Mouse (Mus musculus) forebrain, embryonic 13.5 days (tissue): ENCODE data around the gene 1190005I06Rik. TPM values are rescaled to one million over a fixed set of nuclear protein-coding genes. Genes with fewer than 3 reads are reported as not detected.

Experiments used
- ATAC-seq: fragments of 200-750 bp; cut with Nextera tagmentation; 2 replicates; pipeline ENCODE4 v1.8.0; 2017
- H3K27ac ChIP-seq: fragments of 300-500 bp; sonication (generic); 2 replicates; pipeline ENCODE4 v1.5.1; 2015; ENCODE audit warnings: inconsistent platforms, mild to moderate bottlenecking, moderate library complexity
- H3K27me3 ChIP-seq: fragments of 300-500 bp; sonication (generic); 2 replicates; pipeline ENCODE4 v1.6.1; 2015; ENCODE audit warnings: mild to moderate bottlenecking, inconsistent platforms
- H3K36me3 ChIP-seq: fragments of 300-500 bp; sonication (generic); 2 replicates; pipeline ENCODE4 v1.6.1; 2015; ENCODE audit warnings: mild to moderate bottlenecking, inconsistent platforms; ENCODE audit not compliant: poor library complexity, severe bottlenecking
- H3K4me1 ChIP-seq: fragments of 300-500 bp; sonication (generic); 2 replicates; pipeline ENCODE4 v1.6.1; 2015; ENCODE audit warnings: inconsistent platforms
- H3K4me2 ChIP-seq: fragments of 300-500 bp; sonication (generic); 2 replicates; pipeline ENCODE4 v1.6.1; 2015; ENCODE audit warnings: inconsistent platforms, mild to moderate bottlenecking, moderate library complexity
- H3K4me3 ChIP-seq: fragments of 300-500 bp; sonication (generic); 2 replicates; pipeline ENCODE4 v1.5.1; 2015; ENCODE audit warnings: mild to moderate bottlenecking, inconsistent platforms
- H3K9ac ChIP-seq: fragments of 300-500 bp; sonication (generic); 2 replicates; pipeline ENCODE4 v1.6.1; 2015; ENCODE audit warnings: mild to moderate bottlenecking, inconsistent platforms
- H3K9me3 ChIP-seq: fragments of 300-500 bp; sonication (generic); replicated peaks from 2 replicates; pipeline ENCODE4 v1.6.1; 2016; ENCODE audit warnings: inconsistent platforms
- WGBS: fragments of 180-500 bp; shearing (Covaris S2); methylation state at CpG from one replicate; pipeline ENCODE4 v1.1.7; 2015; 5-methylcytosine and 5-hydroxymethylcytosine counted together
- polyA plus RNA-seq: library from polyadenylated mRNA; unstranded; fragments of >200 nt; fragmentation: Nextera tagmentation; extraction: Ambion mirVana; gene quantifications from 2 replicates; pipeline ENCODE4 v1.2.1, GENCODE M21; 2015

Gene 1190005I06Rik
- polyA plus RNA-seq, 1 experiment from 2014 or later, result 3.7 TPM

DNA sequence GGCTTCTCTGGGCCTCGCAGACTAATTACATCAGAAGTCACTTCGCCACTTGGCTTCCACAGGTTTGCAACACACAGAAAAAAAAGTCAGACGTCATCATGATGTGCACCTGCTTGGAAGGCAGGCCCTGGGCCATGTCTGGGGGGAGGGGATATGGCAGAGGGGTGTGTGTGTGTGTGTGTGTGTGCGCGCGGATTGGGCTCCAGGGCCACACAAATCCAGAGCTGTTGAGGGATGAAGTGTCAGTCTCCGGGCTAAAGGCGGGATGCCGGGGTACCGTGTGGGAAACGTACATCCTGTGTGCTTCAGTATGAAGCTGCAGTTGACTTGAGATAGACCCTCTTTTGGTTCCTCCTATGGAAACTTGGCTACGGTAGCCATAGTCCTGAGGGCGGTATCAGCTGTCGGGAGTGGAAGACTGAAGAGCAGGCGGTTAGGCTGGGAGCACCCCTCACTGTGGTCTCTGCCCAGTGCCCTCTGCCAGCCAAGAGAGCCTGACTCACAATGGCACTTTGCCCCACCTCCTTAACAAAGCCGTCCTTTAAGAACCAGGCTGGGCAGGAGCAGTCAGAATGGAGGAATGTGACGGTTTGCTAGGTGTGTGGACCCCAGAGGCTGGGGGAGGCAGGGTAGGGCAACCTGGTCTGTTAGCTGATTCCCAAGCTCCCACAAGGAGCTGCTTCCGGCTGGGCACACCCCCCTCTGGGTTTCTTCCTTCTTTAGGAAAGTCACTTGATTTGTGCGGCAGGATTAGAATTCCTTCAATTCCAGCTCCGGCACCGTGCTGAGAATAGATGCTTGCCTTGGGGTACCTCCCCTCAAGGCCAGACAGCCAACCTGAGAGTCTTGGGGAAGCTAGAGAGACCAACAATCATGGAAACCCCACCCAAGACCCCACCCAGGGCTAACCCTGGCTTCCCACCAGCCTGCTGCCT, 15.7 kb downstream of the 1190005I06Rik start:
- Histone ChIP-seq H3K36me3 (no peaks in the 10 kb centered on the region), H3K9ac (no peak overlapping the region), H3K9me3 (no peaks in the 10 kb centered on the region), H3K4me2 (no peak overlapping the region), H3K27ac (no peak overlapping the region), H3K27me3 (peaks cover 56% of the 10 kb centered on the region), H3K4me3 (no peak overlapping the region), H3K4me1 (peaks cover 14% of the 10 kb centered on the region)
- WGBS, result 74% methylated on average over 21 of the region's 21 CpGs
- no peak for ATAC-seq

DNA sequence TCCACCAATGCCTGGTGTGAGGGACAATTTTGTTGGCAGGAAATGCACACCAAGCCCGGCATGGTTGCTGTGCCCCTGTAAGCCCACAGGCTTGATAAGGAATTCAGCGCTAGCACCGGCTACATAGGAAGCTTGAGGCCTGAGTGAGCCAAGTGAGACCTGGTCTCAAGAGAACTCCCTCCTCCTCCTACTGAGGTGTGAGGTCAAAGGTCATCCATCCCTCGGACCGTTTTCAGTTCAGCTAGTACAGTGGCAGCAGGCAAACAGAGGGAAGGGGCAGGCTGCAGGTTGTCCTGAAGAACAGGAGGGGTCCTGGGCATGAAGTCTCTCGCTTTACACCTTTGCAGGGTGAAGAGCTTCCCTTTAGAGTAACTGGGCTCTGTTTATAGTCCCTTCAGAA, 16.6 kb downstream of the 1190005I06Rik start:
- no peaks in the 10 kb centered on the region for H3K36me3 ChIP-seq
- WGBS, result 60% methylated on average over 6 of the region's 6 CpGs
- H3K4me1 ChIP-seq, result peaks cover 14% of the 10 kb centered on the region
- no peak overlapping the region for H3K4me3 ChIP-seq
- no peak overlapping the region for H3K27ac ChIP-seq
- H3K9me3 ChIP-seq, result no peaks in the 10 kb centered on the region
- no peak overlapping the region for H3K4me2 ChIP-seq
- no peak overlapping the region for H3K9ac ChIP-seq
- no peak for ATAC-seq
- peaks cover 48% of the 10 kb centered on the region for H3K27me3 ChIP-seq

DNA sequence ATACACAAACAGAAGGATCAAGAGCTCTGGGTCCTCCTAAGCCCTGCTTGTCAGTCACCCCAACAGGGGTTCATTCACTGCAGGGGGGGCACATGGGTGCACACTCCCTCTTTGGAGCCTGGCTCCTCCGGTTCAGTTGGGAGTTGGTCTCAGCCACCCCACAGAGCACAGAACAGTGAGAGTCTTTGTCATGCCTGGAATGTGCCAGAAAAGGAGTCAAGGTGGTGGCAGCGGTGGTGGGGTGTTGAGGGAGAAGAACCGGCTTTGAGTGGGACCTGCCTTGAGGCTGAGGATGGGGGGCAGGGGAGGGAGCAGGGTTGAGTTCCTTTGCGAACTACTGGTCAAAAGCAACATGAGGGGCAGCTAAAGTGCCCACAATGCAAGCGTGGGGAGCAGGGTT, 17.4 kb downstream of the 1190005I06Rik start:
- H3K9me3 ChIP-seq, result no peaks in the 10 kb centered on the region
- no peak for ATAC-seq
- H3K4me1 ChIP-seq, result peaks cover 14% of the 10 kb centered on the region
- peaks cover 40% of the 10 kb centered on the region for H3K27me3 ChIP-seq
- no peak overlapping the region for H3K4me2 ChIP-seq
- H3K36me3 ChIP-seq, result no peaks in the 10 kb centered on the region
- 45% methylated on average over 5 of the region's 5 CpGs for WGBS
- no peak overlapping the region for H3K4me3 ChIP-seq
- H3K27ac ChIP-seq, result no peak overlapping the region
- H3K9ac ChIP-seq, result no peak overlapping the region

DNA sequence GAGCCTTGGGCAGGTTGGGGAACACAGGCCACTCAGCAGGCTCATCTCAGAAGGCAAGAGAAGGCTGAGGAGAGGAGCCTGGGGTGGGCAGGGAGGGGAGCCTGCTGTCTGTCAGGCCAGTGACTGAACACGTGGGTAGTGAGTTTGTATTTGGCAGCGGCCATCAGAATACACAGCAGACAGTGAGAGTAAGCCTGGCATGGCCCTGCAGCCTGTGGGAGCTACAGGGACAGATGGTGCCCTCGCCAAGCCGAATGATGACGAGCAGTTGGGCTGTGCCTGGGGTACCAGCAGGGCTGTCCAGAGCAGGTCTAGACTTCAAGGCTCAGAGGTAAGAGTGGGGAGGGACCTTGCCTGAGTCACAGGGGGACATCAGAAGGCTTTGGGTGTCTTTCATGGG, 20.1 kb downstream of the 1190005I06Rik start:
- no peaks in the 10 kb centered on the region for H3K9me3 ChIP-seq
- H3K27me3 ChIP-seq, result peaks cover 13% of the 10 kb centered on the region
- no peak overlapping the region for H3K4me2 ChIP-seq
- no peaks in the 10 kb centered on the region for H3K36me3 ChIP-seq
- H3K4me3 ChIP-seq, result no peak overlapping the region
- H3K27ac ChIP-seq, result no peak overlapping the region
- 75% methylated on average over 5 of the region's 5 CpGs for WGBS
- H3K9ac ChIP-seq, result no peak overlapping the region
- ATAC-seq, result peak; percentile 43; the same call in 1 of the 2 replicates
- H3K4me1 ChIP-seq, result no peaks in the 10 kb centered on the region

DNA sequence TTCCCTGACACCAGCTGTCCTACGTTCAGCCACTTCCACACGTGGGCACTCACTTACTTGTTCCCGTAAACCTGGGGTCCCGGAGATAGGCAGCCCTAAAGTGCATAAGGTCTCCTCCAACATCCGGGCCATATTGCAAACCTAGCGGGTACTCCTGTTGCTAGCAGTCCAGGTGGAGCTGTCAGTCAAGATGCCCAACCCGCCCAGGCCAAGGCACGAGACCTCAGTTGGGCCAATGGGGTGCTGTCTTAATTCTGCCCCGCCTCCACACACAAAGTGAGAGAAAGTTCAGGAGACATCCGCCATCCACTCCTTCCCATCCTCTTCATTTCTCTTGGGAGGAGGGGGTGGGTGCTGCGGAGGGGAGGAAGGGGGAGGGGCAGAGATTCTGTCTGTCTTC, 21.0 kb downstream of the 1190005I06Rik start:
- ATAC-seq, result no peak
- no peaks in the 10 kb centered on the region for H3K9me3 ChIP-seq
- WGBS, result 67% methylated on average over 11 of the region's 11 CpGs
- H3K27ac ChIP-seq, result no peak overlapping the region
- no peaks in the 10 kb centered on the region for H3K36me3 ChIP-seq
- no peak overlapping the region for H3K4me3 ChIP-seq
- no peak overlapping the region for H3K9ac ChIP-seq
- H3K4me2 ChIP-seq, result no peak overlapping the region
- H3K4me1 ChIP-seq, result peaks cover 5% of the 10 kb centered on the region; the same call in 1 of the 2 replicates
- H3K27me3 ChIP-seq, result peaks cover 7% of the 10 kb centered on the region; the same call in 1 of the 2 replicates

DNA sequence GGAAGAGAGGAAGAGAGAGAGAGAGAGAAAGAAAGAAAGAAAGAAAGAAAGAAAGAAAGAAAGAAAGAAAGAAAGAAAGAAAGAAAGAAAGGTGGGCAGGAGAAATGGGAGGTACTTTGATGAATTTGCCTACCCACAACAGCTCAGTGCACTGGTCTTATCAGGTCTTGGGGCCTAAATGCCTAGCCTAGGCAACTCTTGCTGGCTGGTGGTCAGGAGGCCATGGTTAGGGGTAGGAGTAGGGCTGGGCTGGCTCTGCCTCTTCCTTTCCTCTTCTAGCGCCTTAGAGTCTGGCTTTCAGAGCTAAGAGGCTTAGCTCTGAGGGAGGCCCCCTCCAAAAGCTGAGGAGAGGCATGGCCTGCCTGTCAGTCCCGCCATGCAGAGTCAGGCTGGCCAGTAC, 23.8 kb downstream of the 1190005I06Rik start:
- no peak overlapping the region for H3K4me2 ChIP-seq
- H3K9me3 ChIP-seq, result no peaks in the 10 kb centered on the region
- WGBS, result 24% methylated on average over 2 of the region's 2 CpGs
- no peak overlapping the region for H3K9ac ChIP-seq
- H3K27ac ChIP-seq, result no peak overlapping the region
- no peak overlapping the region for H3K4me3 ChIP-seq
- no peak for ATAC-seq
- H3K36me3 ChIP-seq, result no peaks in the 10 kb centered on the region
- H3K4me1 ChIP-seq, result peaks cover 12% of the 10 kb centered on the region; the same call in 1 of the 2 replicates
- no peaks in the 10 kb centered on the region for H3K27me3 ChIP-seq

DNA sequence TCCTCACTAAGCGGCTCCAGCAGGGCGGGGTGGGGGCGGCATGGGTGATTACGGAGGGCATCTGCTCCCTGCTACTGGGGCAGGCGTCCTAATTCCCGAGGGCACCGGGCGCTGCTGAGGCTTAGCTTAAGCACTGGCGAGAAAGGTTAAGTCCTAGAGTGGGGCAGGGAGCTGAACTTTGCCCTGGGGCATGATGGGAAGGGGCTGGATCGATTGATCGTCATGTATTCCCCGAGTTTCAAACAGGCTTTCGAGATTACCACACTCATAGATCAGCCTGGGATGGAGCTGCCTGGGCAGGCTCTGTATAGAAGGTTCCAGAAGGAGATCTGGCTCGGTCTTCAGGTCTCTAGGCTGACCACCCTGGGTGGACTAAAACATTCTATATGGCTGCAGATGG, 25.3 kb downstream of the 1190005I06Rik start:
- 64% methylated on average over 14 of the region's 14 CpGs for WGBS
- Histone ChIP-seq H3K4me3 (no peak overlapping the region), H3K27ac (no peak overlapping the region), H3K4me1 (peaks cover 23% of the 10 kb centered on the region), H3K9ac (0 out of 2 replicates have a peak overlapping the region, but pooled peaks have one; percentile 12), H3K9me3 (no peaks in the 10 kb centered on the region), H3K36me3 (no peaks in the 10 kb centered on the region), H3K4me2 (no peak overlapping the region), H3K27me3 (no peaks in the 10 kb centered on the region)
- ATAC-seq, result no peak

DNA sequence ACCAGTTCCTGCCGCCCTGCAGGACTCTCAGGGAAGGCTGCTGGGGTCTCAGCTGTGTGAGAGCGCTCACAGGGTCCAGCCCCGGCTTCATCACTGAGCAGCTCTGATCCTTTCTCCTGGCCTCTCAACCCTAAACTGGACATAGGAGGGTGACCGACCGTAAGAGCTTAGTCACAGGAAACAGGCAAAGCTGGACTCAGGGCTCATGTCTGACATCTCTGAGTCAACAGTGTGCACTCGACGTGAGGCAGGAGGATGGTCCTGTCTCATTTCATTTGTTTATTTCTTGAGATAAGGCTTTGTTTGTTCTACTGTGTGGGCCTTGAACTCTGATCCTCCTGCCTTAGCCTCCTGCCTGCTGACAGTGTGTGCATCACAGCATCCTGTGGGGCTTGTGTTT, 27.0 kb downstream of the 1190005I06Rik start:
- no peak for ATAC-seq
- 61% methylated on average over 7 of the region's 7 CpGs for WGBS

DNA sequence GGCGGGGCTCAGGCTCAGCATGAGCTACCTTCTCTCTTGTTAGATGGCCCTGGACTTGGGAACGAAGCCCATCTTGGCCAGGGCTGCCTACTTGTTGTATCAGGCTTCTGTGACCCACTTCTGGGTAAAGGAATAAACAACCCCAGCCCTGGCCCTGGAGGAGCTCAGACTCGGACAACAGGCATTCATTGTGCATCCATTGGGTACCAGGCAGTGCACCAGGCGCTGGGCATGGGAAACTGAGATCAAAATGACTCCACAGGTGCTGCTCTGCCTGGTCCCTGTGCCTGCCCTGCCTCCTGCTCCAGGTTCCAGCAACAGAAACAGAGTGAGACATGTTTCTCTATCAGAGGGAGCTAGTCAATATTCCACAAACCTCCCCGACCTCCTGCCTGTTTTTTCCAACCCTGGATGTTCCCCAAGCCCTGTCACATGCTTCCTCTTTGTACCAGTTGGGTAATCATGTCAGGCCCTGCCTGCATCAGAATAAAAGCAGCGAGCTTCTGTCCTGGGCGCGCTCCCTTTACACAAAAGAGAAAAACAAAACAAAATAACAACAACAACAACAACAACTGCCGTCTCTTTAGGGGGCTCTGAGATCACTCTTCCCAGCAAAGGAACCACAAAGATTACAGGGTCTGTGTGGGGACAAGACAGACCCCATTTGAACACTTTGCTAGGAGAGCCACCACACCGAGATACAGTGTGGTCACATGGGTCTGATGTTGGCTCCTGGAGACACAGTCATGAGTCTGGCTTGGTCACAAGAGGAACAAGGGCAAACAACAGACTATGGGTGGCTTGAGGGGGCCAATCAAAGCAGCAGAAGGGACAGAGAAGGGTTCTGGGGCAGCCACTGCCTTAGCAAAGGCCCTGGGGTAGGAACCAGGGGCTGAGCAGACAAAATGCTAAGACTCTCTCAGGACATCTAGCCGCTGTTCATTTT, 27.9 kb downstream of the 1190005I06Rik start:
- Histone ChIP-seq H3K27ac (no peak overlapping the region), H3K4me1 (peaks cover 32% of the 10 kb centered on the region), H3K4me3 (no peak overlapping the region), H3K36me3 (no peaks in the 10 kb centered on the region), H3K9me3 (no peaks in the 10 kb centered on the region), H3K4me2 (no peak overlapping the region), H3K27me3 (no peaks in the 10 kb centered on the region), H3K9ac (no peak overlapping the region)
- WGBS, result 67% methylated on average over 11 of the region's 11 CpGs
- no peak for ATAC-seq

More for the DNA sequence above, 27.0 kb downstream of the 1190005I06Rik start:
- Histone ChIP-seq H3K9ac (no peak overlapping the region), H3K36me3 (no peaks in the 10 kb centered on the region), H3K4me3 (no peak overlapping the region), H3K4me2 (no peak overlapping the region), H3K9me3 (no peaks in the 10 kb centered on the region), H3K27ac (no peak overlapping the region), H3K4me1 (peaks cover 32% of the 10 kb centered on the region), H3K27me3 (no peaks in the 10 kb centered on the region)

DNA sequence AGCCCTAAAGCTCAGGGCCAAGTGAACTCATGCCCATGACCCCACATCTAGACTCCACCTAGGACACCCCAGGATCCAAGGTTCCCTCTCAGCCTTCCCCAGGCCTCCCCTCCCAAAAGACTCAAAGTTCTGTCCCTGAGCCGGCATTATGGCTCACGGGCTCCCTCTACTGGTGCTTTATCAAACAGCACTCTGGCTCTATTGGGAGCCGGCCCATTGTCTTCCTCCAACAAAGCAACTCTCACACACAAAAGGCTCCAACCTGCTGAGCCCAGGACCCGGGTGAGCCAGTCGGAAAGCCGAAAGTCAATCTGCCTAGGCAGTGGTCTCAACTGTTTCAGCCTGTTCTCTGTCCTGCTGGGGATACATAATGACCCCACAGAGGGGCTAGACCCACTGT, 29.3 kb downstream of the 1190005I06Rik start:
- ATAC-seq, result peak; percentile 57
- Histone ChIP-seq H3K4me3 (no peak overlapping the region), H3K36me3 (no peaks in the 10 kb centered on the region), H3K9ac (peak overlapping the region; percentile 50; the same call in 1 of the 2 replicates), H3K27me3 (0 out of 2 replicates have a peak, but pooled peaks cover 6% of the 10 kb centered on the region), H3K4me2 (0 out of 2 replicates have a peak overlapping the region, but pooled peaks have one; percentile 18), H3K4me1 (peaks cover 32% of the 10 kb centered on the region), H3K9me3 (no peaks in the 10 kb centered on the region), H3K27ac (no peak overlapping the region)
- WGBS, result 2% methylated on average over 6 of the region's 6 CpGs

DNA sequence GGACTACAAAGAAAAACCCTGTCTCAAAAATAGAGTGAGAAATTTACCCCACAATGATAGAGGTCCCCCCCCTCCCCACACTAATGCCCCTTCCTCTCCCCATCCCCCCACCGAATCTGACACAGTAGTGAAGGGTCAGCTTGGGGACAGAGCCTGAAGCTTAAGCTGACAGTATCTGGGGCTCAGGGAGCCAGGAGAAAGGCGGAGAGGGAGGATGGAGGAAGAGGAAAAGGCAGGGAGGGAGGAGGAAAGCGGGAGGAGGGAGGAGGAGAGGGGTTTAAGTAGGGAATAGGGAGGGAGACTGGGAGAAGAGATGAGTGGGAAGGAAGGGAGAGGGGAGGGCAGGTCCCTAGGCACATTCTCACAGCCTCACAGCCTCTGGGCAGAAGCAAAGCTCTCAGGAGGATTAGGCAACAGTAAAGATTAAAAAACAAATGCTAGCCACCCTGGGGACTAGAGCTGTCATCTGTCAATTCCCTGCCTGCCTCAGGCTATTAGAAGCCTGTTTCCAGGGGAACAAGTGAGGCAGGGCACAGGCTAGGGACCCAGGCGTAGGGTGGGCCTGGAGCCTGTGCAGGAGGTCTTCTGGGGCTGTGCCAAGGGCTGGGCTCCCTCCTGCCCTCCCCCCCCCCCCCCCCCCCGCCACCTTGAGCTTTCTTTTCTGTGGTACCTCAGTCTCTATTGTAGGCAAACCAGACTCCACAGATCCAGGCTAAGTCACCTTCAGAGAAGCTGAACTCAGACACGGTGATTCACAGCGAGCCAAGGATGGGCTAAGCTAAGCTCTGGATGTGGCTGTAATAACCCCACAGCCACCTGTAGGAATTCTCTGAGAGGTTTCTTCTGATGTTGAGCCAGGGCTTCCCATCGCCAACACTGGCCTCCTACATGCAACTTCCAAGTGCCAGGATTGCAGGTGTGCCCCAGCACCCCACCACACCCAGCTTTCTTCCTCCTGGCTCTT, 30.5 kb downstream of the 1190005I06Rik start:
- Histone ChIP-seq H3K4me1 (peaks cover 31% of the 10 kb centered on the region), H3K4me2 (no peak overlapping the region), H3K36me3 (no peaks in the 10 kb centered on the region), H3K9me3 (no peaks in the 10 kb centered on the region), H3K9ac (no peak overlapping the region), H3K27me3 (0 out of 2 replicates have a peak, but pooled peaks cover 6% of the 10 kb centered on the region), H3K4me3 (no peak overlapping the region), H3K27ac (peak overlapping the region; percentile 73)
- 6% methylated on average over 7 of the region's 8 CpGs for WGBS
- ATAC-seq, result peak; percentile 69; the same call in 1 of the 2 replicates
